Mouse (Mus musculus) thymus, postnatal 0 days (tissue): ENCODE measurements at regions not wholly inside any gene's neighbourhood (a gene's known extent, or its start where the extent isn't known, plus 50 kb on each side); places are given as distances from the start of the nearest gene placed in this dataset.

Experiments
- DNase-seq: peaks from one replicate; pipeline ENCODE4 v3.0.0-alpha.2; 2015; ENCODE audit warnings: low spot score

DNA sequence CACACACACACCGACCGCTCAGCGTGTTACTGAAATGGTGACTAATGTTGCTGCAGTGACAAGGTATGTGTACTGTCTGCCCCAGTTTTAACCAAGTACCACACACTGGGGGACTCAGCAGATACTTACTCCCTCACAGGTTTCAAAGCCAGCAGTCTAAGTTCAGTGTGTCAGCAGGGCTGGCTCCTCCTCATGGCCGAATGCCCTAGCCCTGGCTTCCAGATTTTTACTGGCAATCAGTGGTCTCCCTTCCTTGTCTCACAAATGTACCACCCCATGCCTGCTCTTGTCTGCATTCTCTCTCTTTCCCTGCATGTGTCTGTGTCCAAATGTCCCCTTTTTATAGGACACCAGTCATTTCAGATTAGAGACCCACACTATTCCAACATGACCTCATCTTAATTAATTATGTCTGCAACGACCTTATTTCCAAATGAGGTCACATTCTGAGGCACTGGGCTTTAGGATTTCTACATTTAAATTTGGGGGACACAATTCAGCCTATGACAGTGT is 114.7 kb downstream of the Uri1 start:
- no peak for DNase-seq

DNA sequence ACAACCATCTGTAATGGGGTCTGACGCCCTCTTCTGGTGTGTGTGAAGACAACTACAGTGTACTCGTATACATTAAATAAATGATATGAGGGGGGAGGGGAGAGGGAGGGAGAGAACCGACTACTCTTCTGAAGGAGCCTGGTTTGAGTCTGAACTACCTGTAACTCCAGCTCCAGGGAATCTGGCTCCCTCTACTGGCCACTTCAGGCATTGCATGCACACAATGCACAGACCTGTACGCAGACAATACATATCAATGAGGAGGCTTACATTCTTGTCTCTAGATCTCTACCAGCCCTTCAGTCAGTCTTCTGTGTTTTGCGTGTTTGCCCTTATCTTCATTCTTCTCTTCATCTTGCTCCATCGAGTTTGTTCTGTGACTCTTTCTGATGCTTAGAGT is 120.4 kb upstream of the Zfp536 start:
- DNase-seq, result peak; percentile 27

DNA sequence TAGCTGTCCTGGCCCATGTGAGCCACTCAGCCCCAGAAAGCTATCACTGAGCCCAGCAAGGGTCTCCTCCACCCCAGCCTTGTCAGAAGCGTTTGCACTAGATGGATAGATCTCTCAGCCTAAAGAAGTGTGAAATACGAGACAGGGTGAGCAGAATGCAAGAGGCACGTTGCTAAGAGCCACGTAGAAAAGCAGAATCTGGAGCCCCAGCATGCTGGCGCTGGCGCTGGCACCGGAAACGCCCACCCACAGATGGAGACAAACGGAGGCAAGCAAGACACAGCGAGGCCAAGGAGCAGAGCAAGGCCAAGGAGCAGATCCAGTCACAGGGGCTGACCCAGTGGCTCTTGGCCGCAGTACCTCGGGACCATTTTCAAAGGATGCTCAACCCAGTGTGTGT is 100.9 kb upstream of the Zfp536 start:
- no peak for DNase-seq

DNA sequence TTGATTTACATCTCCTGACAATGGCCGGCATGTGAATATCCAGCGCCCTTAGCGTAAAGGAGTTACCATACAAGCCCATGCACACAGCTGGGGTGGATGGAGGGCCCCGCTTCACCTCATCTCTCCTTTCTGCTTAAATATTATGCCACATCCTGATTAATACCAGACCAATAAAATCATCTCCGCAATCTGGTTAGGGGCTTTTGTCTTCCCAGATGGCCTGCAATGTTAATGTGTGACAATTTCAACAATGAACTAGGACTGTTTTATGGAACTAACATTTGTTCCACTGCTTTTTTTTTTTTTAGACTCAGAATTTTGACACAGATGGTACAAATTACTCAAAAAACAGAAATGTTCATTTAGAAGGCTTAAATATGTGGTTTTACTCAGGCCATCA is 97.5 kb upstream of the Zfp536 start:
- DNase-seq, result no peak

DNA sequence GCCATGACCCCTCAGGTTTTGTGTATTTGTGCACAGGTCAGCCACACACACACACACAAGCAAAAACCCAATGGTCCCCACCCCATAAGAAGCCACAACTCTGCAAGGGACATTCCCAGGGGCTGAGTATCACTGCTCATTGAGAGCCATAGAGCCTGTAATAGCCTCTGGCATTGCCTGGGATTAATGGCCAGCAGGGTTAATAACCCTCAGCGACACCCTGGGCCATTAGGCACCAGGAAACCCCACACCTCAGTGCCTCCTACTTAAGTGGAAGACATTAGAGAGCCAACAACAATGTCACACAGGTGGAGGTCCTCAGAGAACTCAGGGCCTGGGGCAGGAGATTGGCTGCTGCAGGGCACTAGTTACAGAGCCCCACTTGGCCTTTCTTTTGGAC is 93.0 kb upstream of the Zfp536 start:
- no peak for DNase-seq

DNA sequence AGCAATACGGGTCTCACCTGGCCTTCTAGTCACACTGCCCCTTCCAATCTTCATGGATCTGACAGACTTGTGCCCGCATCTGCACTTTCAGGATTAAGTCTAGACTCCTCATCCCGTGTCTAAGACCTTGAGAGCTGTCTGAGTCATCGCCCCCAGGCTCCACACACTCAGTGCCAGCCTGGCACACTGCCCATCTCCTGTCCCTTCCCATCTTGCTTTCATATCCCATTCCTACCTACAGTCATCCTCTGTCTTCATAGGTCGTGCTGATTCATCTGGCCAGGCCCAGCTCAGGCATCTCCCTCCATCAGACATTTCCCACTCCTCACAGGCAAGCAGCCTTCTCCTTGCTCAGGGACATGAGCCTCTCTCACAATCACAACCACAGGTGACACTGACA is 78.0 kb upstream of the Zfp536 start:
- DNase-seq, result no peak

DNA sequence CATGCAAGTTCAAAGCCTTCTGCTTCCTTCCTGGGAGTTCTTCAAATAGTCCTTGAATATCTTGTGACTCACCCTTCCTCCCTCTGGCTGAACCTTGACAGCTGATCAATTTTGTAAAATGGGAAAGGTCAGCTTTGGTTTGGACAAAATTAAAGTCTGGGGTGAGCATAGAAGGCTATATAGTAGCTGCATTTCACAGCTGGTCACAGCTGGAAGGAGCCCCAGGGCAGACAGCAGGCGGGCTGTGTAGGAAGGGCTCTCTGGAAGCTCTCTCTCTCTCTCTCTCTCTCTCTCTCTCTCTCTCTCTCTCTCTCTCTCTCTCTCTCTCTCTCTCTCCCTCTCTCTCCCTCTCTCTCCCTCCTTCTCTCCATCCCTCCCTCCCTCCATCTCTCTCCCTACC is 71.8 kb upstream of the Zfp536 start:
- no peak for DNase-seq

DNA sequence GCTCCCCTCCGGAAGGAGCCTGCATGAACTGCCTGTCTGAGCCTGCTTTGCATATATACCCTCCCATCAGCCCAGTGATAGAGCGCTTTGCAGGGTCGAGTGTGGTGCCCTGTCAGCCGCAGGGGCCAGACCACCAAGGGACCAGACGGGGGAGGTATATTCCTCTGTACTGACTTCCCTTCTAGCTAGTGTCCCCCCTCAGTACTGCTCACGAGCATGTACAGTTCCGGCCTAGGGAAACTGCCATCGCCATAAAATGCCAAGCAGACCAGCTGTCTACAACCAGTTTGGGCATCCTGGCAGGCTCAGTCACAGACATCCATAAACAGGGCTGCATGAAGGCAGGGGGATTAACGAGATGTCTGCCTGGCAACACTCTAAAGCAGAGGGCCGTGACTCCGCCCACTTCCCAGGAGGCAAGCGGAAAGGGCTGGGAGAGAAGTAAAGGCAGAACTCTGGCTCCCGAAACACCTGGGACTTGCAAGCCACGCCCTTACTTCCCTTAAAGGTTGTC is 68.6 kb upstream of the Zfp536 start:
- no peak for DNase-seq

DNA sequence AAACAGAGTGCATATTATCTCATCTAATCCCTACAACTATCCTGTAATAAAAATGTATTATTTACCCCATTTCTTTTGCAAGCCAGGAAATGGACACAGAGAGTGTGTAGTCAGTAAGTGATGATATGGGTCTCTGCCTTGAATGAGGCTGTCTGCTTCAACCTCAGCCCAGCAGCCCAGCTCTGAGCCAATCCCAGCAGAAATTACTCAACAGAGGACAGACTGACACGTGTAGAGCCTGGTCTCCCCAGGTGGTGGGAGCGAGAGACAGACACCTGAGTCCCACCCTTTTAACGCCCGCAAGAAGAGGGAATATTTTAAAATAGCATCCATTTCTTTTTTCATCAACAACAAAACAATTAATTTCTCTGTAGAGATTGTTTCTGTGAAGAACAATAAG is 68.1 kb upstream of the Zfp536 start:
- DNase-seq, result no peak

DNA sequence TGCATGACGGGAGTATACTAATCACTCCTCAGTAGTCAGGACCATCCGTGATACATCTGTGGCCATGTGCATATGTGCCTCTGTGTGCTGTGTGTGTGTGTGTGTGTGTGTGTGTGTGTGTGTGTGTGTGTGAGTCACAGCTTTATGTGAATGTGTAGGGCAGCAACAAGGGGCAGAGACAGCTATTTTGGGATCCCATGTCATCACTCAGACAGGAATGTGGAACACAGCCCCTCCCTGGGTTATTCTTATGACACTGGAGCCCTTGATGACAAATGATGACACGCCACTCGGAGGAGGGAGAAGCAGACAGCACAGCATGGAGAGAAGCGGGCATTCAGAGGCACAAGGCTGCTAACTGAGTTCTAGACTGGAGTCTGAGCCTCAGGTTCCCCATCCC is 64.4 kb upstream of the Zfp536 start:
- DNase-seq, result no peak

DNA sequence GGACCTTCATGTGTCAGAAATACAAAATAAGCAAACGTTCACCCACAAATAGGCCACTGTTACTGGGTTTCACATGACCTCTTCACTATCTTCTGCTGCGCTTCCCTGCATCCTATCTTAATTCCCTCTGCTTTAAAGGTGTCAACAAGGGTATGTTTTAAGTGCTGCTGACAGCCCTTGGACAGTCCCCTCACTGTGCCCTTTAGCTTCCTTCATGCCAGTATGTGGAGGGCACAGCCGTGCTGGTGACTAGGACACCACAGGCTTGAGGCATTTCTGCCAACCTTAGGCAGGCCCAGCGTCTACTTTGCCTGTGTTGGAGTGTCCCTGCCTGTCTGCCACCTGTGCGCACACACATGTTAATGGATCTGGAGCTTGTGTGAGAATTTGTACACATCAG is 63.9 kb upstream of the Zfp536 start:
- no peak for DNase-seq

DNA sequence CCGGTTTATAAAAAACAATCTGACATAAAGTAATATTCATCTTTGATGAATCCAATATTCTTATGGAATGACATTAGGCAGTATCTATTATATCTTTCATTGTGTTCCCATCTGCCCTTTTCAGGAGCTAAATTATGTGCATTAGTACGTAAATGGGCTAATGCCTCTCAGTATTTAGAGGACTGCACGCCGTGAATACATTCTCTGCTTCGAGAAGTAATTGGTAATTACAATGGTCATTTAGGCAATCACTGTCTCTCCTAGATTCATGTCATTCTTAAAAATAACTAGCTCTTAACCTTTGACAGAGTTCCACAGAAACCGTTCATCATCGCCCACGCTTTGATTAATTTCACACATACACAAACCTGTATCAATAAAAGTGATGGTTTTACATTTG is 60.0 kb upstream of the Zfp536 start:
- DNase-seq, result no peak

DNA sequence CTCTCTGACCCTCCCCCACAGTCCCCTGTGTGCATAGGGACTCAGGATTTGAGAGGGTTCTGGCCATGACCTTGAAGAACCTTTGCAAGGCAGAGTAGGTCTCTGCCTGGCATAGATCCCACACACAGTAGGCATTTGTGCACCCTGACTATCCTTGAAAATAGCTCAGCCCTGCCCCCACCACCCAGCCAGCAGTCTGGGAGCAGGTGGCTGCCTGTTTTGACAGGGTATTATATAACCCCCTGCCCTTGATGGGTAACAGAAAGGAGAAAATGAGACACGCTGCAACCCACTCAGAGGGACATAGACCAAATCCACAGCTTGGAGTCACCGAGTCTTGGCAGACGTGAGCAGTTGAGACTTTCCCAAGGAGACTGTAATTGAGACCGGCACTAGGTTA is 58.9 kb upstream of the Zfp536 start:
- DNase-seq, result no peak

DNA sequence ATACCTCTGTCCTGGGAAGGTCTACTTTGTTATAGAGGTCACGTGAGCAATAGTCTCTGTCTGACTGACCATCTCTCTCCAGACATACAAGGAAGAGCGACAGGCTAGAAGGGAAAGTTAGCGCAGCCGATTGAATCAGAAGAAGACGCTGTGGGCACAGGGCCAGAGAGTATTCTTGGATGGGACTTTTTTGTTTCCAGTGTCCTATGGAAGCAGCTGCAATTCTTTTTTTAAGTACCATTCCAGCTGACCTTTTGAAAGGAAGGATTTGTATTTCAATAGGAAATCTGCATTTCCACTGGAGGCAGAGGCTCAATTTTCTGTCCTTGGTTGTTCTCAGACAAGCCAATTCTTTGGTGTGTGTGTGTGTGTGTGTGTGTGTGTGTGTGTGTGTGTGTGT is 52.3 kb upstream of the Zfp536 start:
- DNase-seq, result no peak
